Mouse (Mus musculus): ENCODE measurements at regions not wholly inside any gene's neighbourhood (a gene's known extent, or its start where the extent isn't known, plus 50 kb on each side); places are given as distances from the start of the nearest gene placed in this dataset.
"Not testable (repeated sequence)": the region's sequence is repeated elsewhere in the genome, so short reads cannot be mapped to it uniquely, and the experiment has no call there.

DNA sequence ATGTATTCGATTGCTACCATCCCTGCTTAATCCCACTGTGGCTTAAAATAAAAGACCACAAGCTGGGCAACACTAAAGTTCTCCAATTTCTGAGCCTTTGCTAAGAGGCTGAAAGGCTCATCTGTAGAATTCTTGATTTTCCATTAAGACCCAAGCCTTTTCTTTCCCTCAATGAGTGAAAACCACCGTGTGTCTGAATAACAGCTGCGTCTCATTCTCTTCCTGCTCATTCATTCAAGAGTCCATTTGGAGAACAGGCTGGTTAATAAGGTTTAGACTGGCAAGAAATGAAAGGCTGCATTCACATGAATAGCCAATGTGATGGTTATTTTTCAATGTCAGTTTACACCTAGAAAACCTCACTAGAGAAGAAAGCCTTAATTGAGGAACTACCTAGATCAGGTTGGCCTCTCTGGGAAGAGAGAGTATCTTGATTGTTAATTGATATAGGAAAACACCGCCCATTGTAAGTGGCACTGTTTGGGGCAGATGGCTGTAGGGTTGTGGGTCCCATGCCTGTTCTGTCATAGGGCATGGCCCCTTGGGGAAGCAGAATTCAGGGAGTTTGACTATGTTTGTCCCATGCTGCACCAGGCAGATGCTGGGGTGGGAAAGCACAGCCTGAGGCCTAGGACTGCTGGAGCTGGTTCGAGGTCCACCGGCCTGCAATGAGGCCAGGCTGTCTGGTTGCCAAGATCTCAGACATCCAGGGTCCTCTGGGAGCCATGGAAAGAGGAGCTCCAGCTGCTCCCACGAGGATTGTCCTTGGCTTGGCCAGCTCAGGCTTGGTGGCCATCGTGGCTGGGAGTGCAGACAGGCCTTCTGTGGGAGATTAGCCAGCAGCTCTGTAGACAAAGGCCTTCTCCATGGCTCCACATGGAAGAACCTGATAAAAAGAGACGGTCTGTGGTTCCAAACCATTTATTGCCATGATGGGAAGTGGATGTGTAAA lies 161.3 kb upstream of the Castor2 start:
- no peak for DNase-seq (ENCODE audit: low spot score in 2 of 2)

DNA sequence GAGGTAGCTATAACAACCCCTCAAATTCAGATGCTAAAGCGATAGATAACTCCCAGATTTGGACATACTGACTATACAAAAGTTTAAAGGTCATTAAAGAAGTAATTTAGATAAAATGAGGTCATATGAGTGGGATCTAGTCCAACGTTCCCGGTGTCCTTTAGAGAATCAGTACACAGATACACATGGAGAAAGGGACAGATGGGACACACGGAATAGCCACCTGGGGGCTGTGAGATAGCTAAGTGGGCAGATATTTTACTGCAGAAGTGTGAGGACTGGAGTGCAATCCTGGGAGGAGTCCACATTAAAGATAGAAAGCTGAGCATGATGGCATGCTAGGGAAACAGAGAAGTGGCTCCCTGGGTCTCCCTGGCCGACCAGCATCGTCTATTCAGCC lies 164.1 kb upstream of the Castor2 start:
- no peak for DNase-seq (ENCODE audit: low spot score in 2 of 2)

DNA sequence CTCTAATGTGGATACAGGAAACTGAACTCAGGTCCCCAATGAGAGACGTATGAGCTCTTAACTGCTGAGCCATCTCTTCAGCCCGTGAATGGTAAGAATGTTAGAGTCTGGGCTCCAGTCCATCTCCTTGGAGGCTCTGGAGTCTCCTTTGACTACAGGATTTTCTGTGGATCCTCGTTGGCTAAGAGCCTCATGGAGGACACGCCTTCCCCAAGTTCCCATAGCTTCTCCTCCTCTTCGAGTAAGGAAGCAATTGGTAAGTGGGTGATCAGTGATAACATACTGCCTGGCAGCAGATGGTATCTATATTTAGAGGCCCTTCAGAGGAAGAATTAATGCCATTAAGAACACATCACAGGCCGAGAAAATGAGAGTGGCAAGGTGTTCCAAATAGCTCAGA lies 164.5 kb upstream of the Castor2 start:
- DNase-seq (ENCODE audit: low spot score in 2 of 2) = no peak

DNA sequence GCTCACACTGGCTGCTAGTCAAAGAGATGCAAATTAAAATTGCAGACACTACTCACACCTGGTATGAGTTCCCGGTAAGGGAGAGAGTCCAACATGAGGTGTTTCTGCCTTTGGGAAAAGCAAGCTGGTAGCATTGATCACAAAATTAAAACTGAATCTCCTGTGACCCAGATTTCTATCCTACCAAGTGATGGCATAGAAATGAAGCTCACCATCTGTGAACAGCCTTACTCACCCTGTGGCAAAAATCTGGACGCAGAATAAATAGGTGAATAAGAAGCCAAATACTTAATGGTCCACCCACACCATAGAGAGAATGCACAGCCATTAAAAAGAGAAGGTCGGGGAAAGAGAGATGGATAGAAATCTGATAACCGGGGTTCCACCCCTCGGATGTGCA lies 169.4 kb upstream of the Castor2 start:
- no peak for DNase-seq (ENCODE audit: low spot score in 2 of 2)

DNA sequence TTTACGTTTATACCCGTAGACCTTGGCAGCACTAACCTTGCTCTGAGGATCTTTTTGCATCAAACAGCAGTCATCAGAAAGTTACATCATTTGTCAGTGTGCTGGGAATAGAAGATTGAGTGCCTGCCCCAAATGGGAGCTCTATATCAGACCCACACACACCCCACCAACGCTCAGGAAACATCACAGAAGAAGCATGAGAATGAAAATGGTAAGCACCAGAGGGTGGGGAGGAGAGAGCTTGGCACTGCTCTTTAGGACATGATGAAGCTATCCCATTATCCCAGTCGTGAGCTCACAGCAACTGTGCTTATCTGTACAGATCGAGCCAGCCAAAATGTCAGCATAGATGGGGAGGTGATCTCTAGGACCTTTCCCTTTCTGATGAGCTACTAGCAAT lies 172.5 kb upstream of the Castor2 start:
- DNase-seq (ENCODE audit: low spot score in 2 of 2) = no peak

DNA sequence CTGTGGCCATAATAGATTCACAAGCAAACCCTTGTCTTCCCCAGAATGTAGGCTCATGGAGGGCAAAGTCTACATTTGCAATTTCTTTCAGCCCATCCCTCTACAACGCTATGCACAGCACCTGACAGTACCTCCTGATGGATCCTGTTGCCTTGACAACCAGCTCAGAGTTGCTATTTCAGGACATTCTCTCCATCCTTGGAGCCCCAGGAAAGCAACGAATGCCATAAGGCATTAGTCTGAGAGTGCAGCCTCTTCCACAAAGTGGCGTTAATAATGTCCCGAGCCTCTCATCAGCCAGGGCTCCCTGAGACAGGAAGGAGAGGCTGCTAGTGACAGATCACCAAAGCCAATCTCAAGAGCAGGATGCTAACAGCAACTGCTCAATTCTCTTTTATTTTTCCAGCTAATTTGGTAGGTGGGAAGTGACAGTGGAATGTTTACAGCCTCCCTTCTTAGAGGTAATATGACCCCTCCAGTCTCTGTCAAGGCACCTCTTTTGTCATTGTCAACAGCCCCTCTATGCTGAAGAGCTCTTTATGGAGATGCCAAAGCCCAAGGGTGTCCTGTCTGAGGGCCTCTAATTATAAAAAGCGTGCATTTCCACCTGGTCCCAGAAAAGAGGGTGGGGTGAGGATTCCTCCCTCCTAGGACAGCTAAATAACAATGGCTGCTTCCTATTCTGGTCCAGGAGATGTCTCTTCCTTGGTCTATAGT lies 174.2 kb upstream of the Castor2 start:
- no peak for DNase-seq (ENCODE audit: low spot score in 2 of 2)

DNA sequence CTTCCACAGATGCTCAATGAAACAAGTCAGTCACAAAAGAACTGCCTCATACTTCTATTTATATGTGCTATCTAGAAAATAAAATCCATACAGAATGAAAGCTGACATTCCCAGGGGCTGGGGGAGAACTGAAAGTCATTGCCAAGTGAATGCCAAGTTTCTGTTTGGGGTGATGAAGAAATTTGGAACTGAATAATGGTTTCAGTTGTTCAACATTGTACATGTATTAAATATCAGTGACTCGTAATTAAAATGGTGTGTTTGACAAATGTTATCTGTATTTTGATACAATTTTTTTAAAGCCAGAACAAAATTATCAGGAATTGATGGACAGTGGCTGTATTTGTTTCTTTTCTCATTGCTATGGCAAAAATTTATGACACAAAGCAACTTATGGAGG lies 177.3 kb upstream of the Castor2 start:
- no peak for DNase-seq (ENCODE audit: low spot score in 2 of 2)

DNA sequence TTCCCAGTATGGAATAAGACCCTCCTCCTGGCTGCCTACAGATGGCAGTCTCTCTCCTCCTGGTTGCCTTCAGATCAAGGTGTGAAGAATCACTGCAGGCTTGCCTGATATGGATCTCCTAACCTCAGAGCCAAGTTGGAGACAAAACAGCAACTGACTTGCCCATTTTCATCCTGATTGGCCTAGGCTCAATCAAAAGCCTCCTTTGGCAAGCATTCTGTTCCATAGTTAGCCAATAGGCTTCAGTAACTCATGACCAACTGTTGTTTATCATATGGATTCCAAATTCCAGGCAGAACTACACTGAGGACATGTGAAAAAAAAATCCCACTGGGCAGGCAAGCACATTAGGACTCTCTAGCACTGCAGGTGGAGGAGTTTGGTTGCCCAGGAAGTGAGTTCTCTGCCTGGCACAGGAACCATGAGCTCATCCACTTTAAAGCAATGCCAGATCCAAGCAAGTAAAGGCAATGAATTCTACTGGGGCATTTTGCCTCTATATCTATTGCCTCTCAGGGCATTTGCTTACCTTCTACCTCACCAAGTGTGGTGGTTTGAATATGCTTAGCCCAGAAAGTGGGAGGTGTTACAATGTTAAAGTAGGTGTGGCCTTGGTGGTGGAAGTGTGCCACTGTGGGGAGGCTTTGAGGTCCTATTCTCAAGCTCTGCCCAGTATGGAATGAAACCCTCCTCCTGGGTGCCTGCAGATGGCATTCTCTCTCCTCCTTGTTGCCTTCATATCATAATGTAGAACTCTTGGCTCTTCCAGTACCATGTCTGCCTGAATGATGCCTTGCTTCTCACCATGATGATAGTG lies 183.6 kb upstream of the Castor2 start:
- no peak for DNase-seq (ENCODE audit: low spot score in 2 of 2)

DNA sequence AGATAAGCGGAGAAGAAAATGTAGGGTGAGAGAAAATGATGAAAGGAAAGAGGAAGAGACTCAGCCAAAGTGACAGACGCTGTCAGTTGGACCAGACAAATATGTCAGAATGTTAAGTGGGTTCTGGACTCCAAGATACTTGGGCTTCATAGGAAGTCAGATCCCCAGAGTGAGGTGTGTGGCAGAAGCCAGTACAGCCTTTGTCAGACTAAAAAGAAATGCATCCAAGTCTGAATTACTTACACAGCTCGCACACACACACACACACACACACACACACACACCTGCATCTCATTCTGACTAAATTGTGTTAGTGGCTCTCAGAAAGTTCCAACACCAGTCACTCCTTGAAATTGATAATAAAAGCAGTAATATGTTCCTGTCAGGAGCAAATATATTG lies 192.1 kb upstream of the Castor2 start:
- no peak for DNase-seq (ENCODE audit: low spot score in 2 of 2)

DNA sequence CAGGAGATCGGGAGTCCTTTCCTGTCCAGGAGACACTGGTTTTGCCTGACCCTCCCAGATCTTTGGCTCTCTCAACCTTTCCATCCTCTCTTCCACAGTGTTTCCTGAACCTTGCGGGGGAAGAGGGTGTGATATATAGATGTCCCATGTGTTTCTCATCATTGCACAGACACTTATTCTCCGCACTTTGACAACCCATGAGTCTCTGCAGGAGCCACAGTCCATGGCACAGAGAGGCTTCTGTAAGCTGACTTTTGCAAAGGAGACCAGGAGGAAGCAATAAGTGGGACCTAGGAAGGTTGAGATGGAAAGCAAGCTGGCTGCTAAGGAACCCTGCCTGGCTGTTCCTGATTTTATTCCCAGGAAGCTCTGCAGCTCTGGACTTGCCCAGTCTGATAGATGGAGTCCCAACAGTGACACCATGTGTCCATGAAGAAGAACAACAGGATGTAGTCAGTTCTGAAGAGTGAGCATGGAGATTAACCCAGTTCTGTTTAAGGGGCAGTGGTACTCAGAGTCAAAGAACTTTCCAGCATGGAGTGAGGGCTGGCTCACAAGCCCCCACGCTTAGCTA lies 201.4 kb upstream of the Castor2 start:
- DNase-seq (ENCODE audit: low spot score in 2 of 2) = no peak

DNA sequence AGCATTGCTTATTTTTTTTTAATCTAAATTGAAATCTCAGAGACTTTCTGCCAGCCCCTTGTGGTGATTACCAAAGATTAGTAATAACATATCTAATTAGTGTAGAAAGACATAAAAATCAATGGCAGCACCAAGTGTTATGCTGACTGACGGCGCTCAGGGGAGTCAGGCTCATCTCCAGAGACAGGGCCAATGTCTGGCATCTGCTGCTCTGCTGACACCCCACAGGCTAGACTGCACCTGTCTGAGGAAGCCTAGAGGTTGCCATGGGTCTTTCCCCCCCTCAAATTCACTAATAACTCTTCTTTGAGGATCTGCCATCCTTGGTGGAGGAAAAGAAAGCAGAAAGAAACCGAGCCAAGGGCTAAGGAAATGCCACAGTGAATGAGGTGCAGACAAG lies 208.8 kb upstream of the Castor2 start:
- no peak for DNase-seq (ENCODE audit: low spot score in 2 of 2)

DNA sequence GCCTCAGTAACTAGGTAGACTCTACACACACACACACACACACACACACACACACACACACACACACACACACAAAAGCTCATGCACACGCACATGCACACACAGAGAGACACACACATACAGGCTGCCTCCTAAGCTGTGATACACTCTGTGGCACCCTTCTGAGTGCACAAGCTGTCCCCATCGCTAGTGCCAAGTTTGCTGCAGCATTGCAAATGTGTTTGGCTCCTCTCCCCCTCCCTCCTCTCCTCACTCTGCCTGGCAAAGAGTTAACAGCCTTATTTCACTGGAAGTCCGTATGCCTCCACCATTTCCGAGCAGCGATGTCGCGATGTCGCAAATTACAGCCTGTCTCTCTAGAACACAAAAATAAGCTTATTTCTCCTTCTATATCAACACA lies 209.7 kb upstream of the Castor2 start:
- no peak for DNase-seq (ENCODE audit: low spot score in 2 of 2)

DNA sequence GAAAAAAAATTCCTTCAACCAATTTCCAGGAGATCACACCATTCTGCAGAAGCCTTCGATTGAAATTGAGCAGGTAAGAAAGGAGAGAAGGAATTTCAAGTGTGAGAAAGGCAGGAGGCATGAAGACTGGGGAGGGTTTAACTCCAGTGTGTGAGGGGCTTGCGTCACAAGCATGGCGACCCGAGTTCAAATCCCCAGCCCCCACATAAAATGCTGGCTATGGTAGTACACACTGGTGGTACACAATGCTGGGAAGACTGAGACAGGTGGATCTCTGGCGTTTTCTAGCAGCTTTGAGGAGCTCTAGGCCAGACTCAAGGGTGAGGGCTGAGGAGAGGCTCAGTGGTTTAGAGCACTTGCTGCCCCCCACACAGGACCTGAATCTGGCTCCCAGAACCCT lies 214.0 kb upstream of the Castor2 start:
- no peak for DNase-seq (ENCODE audit: low spot score in 2 of 2)

DNA sequence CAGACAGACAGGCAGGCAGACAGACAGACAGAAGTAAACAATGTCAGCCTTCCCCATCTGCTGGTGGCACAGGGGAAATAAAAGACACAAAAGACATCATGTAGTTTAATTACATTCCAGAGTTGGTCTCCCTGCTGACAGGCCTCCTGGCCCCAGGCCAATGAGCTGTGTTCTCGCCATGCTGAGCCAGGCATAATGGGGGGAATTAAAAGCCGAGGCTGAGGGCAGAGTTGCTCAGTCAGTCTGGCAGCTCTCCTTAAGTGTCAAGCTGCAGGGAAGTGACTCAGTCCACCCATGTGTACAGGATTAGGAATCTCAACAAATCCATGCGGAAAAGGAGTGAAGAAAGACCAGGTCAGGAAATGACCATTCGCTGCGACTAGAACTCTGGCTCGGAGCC lies 214.5 kb upstream of the Castor2 start:
- DNase-seq (ENCODE audit: low spot score in 2 of 2) = peak in 1 of 2 experiments; percentile 6

DNA sequence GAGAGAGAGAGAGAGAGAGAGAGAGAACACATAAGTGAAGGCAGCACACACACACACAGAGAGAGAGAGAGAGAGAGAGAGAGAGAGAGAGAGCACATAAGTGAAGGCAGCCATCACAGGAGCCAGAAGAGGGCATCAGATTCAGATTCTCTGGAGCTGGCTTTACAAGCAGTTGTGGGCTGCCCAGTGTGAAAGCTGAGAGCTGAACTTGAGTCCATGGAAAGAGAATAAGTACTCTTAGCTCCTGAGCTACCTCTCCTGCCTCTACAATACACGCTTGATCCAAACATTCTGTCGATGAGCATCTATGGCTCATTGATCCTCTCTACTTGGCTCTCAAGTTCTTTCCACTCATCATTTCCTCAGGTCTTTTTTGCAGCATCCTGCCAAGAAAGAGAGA lies 214.9 kb upstream of the Castor2 start:
- no peak for DNase-seq (ENCODE audit: low spot score in 2 of 2)

DNA sequence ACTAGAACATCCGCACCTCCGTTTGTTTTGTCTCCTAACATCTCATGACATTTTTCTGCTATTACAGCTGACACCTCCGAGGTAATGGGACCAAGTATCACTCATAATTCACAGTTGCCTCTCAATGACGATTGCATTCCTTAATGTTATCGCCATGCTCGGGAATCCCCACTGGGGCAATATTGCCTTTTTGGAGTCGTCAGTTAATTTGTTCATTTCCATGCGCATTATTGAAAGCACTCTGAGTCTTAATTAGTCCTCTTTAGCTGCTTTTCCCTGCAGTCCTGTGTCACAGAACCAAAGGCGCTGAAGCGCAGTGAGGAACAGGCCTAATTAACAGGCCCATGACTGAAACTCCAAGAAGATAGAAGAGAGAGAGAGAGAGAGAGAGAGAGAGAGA lies 255.0 kb upstream of the Castor2 start:
- DNase-seq (ENCODE audit: low spot score in 2 of 2) = no peak

DNA sequence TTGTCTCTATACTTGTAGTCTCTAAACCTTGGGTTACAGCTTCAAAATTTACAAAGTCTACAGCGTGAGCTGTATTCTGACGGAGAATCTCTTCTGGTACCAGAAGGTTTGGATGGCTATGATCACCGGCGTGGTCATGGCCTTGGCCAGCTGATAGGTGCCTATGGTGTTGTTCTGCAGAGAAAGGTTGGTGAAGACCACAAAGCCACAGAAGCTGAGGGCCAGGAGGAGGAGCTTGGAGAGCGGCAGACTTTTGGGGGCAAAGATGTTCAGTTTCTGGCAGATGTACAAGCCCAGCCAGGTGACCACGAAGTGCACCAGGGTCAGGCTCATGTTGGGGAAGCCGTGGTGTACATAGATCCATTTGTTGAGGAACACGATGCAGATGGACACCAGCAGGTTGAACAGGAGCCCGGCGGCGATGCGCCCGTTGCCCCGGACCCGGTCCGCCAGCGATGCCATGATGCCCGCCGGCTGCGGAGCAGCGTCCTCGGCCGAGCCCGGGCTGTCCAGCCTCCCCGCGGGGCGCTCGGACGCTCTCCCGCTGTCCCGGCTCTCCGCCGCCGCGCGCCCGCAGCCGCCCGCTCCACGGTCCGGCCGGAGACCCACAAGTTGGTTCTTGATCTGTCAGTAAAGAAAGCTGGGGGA lies 257.3 kb upstream of the Castor2 start:
- not testable (repeated sequence) for DNase-seq (ENCODE audit: low spot score in 2 of 2)

DNA sequence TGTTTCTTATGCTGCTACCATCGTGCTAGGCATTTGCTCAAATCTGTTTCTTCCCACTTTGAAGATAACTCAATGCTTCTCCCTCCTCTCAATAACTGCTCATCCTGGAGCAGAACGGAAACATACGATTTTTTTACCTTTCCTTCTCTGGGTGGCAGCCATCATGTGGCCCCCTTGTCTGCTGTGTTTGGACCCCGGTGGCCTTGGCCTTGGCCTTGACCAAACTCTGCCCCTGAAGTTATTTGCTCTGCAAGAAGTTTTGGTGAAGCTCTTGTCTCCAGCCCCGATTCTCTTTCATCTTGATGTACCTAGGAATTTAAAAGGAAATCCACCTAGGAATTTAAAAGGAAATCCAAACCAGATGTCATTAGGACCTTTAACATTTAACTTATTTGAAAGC lies 261.2 kb upstream of the Castor2 start:
- no peak for DNase-seq (ENCODE audit: low spot score in 2 of 2)

DNA sequence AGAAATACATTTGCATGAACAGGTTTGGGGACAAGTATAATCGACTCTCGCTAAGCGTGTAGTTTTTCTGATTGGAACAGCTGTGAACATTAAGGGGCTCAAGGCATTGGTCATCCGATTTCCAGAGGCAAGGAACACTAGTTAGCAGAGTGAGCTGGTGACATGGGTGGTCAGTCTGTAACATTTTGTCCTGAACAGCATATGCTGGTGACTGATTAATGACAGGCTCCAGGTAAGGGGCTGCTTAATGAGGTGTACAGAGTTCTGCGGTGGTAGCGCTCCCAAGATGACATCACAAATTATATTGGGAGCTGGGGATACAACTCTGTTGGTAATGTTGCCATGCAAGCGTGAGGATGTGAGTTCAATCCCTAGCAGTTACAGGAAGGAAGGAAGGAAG lies 266.3 kb upstream of the Castor2 start:
- no peak for DNase-seq (ENCODE audit: low spot score in 2 of 2)

DNA sequence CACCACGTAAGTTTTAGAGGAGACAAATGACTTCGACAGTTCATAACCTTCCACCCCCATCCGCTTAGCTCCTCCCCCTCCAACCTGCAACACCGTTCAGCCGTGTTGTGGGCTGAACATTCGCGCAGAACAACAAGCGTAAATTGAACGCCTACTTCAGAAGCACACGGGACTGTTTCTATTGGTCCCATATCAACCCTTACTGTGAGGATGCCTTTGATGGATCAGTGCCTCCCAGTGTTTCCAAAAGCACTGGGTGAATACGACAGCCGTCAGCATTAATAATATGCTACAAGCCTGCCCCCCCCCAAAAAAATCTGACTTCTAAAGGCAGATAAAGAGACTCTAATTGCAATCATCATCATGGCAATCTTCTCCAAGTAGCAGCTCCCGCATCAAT lies 271.3 kb upstream of the Castor2 start:
- DNase-seq (ENCODE audit: low spot score in 2 of 2) = no peak

DNA sequence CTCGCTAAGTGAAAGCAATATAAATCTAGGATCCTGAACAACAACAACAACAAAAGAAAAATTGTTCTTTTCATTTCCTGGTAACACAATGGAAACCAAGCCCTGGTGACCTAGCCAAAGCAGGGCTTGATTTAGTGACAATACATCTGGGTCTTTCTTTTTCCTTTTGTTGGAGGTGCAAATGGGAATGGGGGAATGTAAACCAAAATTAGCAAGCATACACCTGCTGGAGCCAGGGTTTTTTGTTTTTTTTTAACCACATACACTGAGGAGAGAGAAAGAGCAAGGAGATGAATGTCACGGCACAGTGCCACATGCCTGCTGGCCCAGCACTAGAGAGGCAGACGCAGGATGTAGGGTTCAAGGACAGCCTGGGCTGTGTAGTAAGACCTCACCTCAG lies 275.6 kb upstream of the Castor2 start:
- no peak for DNase-seq (ENCODE audit: low spot score in 2 of 2)

DNA sequence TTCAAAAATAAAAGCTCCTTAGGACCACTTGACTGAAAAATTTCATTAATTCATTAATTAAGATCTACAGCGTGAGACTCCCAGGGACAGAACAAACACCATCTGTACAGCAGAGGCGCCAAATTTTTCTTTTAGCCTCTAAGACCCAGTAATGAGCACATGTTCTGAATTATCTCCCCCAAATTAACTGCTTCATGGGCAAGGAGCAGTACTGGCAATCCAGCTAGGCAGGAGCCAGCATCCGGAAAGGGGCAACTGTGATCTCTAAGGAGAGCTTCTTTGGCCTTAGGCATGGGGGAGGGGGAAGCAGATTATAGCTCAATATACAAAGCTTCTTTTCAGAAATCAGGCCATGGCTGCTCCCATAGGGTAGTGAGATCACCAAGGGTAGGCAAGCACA lies 278.2 kb upstream of the Castor2 start:
- no peak for DNase-seq (ENCODE audit: low spot score in 2 of 2)
